ENCODE assay signal across 10 mouse cellular contexts in genomic region chr16:42294056-42294455, GRCm38 (mm10). TPM values are rescaled to one million over a fixed set of nuclear protein-coding genes. Genes with fewer than 3 reads are reported as not detected.
"Had no signal": no experiment of that assay in that cellular context is flagged by ENCODE, and none has a peak within 500 bp of the region (broad histone marks: within the 10 kb centered on the region; RNA-seq: fewer than 3 reads in every experiment).

No protein-coding gene starts in this region.

- H3K36me3 ChIP-seq: limb, embryonic 12.5 days; liver, embryonic 13.5 days had no signal

- H3K4me2 ChIP-seq: limb, embryonic 12.5 days; liver, embryonic 13.5 days; midbrain, embryonic 13.5 days had no signal

- H3K27me3 ChIP-seq: limb, embryonic 12.5 days; liver, embryonic 13.5 days; midbrain, embryonic 13.5 days had no signal

- H3K9me3 ChIP-seq: limb, embryonic 12.5 days; liver, embryonic 13.5 days; midbrain, embryonic 13.5 days had no signal

- H3K9ac ChIP-seq: limb, embryonic 12.5 days; liver, embryonic 13.5 days; midbrain, embryonic 13.5 days had no signal

- H3K4me3 ChIP-seq: limb, embryonic 12.5 days; liver, embryonic 13.5 days; midbrain, embryonic 13.5 days had no signal

- ATAC-seq: midbrain, embryonic 13.5 days had no signal

- H3K27ac ChIP-seq: kidney, postnatal 0 days; limb, embryonic 12.5 days; liver, embryonic 13.5 days; midbrain, embryonic 13.5 days; stomach, postnatal 0 days had no signal

- DNase-seq: kidney, postnatal 36 days; liver; liver, embryonic 13.5 days; lung, adult 18-20 months; thymus, postnatal 4 days had no signal

- H3K4me1 ChIP-seq: limb, embryonic 12.5 days; liver, embryonic 13.5 days had no signal

RNA-seq across cellular contexts. Expression of gene Gap43, which starts 46.4 kb away (rescaled TPM):
- total RNA-seq: megakaryocyte-erythroid progenitor cell, adult 5-6 weeks had no signal
